Mouse (Mus musculus): ENCODE results near the gene Aadat.
"Not testable (repeated sequence)": the region's sequence is repeated elsewhere in the genome, so short reads cannot be mapped to it uniquely, and the experiment has no call there.

Aadat gene

DNA sequence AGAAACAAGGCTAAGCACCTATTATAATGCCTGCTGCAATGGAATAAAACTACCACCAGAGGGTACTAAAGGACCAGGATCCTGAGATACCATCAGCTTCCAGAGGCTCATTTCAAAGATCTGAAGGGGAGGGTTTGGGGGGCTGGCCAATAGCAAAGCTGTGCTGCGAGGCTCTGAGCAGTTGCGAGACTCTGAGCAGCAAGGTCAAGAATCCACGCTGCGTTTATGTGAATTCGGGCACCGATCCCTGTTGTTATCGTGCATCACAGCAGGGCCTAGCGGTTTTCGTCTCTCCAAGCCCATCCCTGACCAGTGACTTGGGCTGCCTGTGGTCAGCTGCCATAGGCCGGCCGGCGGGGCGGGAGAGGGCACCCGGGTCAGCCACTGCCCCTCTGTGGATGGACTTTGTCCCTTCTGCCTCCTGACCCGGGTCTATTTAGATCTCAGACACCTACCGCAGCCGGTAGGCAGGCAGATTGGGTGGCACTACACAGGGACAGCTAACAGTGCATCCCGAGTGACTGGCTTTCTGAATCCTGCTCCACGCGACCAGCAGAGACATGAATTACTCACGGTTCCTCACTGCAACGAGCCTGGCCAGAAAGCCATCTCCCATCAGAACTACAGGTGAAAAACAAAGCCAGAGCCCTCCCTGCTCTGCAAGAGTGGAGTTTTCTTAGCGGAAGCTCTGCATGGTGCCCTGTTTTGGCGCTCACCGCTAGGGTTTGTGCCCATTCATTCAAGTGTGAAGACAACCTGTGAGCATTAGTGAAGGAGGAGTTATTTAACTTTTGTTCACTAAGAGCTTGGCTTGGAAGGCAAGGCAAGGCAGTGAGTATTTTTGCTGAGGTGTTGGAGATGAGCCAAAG lies at the start of gene Aadat:
Aadat (plus strand) TSS at position 280 of the 869 bp plus-strand sequence.
- DNase-seq (ENCODE audit: low spot score in 2 of 2), result peak in 1 of 2 experiments; percentile 14

DNA sequence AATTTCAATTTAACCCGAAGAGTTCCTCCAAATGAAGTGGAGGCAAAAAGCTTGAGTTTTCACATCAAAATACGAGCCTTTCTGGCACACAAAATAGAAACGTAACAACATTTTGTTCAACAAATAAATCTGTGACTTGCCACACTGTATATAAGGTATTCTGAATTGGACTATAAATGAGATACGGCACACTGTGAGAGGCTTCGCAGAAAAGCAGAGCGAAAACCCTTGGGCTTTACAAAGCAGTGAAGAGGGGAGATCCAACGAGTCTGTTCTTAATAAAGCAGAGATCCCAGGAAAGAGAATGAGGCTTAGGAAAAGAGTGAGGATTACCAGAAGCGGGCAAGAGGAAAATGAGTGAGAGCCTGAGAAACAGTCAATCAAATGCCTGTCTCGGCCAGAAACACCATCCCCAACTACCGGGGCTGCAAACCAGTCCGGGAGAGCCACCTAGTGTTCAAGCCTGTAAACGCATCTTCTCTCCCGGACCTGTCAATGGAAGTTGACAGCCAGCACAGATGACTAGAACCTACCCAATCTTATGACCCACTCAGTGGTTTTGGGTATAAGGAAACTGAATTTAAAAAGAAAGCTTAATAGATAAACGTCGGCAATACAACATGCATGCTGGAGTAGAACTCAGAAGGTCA lies 38.9 kb upstream of the Aadat start:
- DNase-seq (ENCODE audit: low spot score in 2 of 2), result peak in 1 of 2 experiments; percentile 29

DNA sequence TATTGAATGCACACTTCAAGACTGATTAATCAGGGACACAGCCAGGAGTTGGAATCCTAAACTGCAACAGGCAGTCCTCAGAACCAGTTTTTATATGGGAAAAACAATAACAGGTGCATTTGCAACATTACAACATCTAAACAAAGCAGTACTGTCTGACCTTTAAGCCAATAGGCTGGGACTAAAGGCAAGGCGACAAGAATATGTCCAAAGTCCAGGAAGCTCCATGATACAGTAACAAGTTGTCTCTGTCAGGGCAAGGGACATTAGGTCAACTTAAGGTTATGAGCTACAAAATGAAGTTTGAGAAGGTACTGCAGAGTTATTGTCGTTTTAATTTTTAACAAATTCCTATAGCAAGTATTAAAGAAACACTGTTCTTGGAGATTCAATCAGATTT lies 15.6 kb upstream of the Aadat start:
- no peak for DNase-seq (ENCODE audit: low spot score in 2 of 2)

DNA sequence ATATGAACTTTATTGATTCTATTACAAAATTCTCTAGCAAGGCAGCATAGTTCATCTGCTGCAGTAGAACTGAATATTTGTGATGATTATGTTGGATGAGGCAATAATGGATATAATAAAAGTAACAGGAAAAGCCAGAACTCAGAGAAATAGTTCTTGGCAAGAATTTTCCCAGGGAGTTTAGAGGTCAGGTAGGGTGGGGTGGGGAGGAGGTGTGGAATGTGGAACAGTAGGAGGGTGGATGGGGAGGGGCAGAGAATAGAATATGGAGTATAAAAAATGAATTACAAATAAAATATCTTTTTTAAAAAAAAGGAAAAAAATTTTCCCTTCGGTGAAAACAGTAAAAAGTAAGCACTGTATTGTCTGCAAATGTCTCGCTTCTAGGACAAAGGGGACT lies 13.9 kb upstream of the Aadat start:
- DNase-seq (ENCODE audit: low spot score in 2 of 2), result no peak

DNA sequence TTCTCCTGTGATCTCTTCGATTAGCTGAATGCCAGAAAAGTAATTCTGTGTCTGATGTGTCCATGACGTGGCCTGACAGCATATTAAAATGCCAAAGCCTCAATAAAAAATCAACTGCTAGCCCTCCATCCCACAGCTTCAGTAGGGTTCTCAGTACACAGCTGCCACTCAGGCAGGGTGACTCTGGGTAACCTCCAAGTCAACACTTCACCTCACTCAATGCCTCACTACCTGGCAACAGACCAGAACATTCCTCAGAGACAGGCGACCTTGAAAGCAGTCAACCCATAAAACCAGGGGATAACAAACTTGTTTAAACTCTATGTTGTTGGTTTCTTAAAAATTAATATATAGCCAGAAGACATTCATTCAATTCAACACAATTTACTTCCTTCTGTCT lies 13.3 kb upstream of the Aadat start:
- DNase-seq (ENCODE audit: low spot score in 2 of 2), result no peak

DNA sequence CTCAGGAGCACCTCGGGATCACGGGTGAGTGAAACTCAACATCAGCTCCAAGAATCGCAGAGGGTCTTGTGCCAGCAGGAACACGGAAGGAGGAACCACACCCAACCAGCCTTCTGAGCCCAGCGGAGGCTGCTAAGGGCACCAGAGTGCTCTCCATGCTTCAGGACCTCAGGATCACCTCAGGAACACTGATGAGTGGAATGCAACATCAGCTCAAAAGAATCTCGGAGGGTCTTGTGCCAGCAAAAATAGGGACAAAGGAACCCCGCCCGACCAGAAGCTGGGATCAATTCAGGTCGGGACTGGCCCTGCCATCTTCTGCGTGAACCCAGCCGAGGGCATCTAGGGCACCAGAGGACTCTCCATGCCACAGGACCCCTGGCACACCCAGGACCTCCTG lies 11.1 kb upstream of the Aadat start:
- DNase-seq (ENCODE audit: low spot score in 2 of 2), result no peak

DNA sequence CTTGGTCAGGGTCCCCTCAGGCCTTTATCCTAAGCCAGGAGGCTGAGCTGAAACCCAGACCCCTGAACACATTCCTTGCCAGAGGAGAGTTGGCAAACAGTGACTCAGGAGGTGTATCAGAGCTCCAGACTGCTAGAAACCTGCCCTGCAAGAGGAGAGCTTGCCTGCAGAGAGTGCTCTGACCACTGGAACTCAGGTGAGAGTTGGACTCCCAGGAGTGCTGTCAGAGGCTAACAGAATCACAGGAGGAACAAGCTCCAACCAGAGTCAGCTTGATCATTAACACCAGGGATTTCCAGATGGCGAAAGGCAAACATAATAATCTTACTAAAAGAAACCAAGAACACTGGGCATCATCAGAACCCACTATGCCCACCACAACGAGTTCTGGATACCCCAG lies 10.7 kb upstream of the Aadat start:
- DNase-seq (ENCODE audit: low spot score in 2 of 2), result not testable (repeated sequence)

DNA sequence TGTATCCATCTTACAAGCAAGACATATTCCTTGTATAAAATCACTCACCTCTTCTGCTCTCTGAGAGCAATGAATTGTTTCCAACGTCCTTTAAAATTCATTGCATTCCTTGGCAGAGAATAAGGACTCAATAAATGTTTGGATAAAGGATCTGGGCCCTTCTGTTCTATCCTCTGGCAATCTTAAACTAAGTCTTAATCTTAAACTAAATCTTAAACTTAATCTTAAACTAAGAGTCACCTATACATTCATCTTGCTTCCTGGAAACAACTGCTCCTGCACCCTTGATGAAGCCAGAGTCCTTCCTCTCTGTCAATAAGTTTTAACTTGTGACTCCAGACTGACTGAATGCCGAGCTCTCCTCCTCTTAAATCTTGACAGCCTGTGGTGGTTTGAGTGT lies 2.6 kb upstream of the Aadat start, which contains the start of gene Gm10283:
Gm10283 (minus strand) TSS at position 101 of the 400 bp plus-strand sequence.
- no peak for DNase-seq (ENCODE audit: low spot score in 2 of 2)

DNA sequence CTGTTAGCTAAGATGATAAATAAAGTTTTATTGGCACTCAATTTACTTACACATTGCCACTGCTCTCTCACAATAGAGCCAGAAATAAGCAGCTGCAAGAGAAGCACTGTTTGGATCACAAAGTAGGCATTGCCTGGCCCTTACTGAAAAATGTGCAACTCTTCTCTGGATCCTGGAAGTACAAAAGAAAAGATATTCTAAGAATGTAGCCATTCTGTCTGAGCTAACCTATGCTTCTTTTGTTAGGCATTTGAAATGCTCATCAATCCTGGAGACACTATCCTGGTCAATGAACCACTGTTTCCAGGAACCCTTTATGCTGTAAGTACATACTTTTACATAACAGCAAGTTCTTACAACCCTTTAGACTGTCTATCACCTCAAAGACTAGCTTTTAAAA lies 12.6 kb downstream of the Aadat start:
- DNase-seq (ENCODE audit: low spot score in 2 of 2), result no peak

DNA sequence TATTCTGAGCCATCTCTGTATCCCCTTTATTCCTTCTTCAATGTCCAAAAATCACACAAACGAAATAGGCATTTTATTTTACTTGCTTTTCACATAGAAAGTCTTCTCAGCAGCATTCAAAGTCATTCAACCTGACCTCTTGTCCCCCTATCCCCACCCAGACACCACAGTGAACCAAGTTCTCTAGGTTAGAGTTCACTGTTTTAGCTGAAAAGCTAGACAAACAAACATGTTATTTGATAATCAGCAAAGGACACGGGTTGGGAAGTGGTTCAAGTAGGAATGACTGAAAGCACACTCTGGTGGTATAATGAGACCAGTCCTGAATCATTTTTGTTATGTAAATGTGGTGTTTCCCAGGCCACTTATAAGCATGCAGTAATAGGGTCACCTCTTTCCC lies 29.2 kb downstream of the Aadat start:
- no peak for DNase-seq (ENCODE audit: low spot score in 2 of 2)

DNA sequence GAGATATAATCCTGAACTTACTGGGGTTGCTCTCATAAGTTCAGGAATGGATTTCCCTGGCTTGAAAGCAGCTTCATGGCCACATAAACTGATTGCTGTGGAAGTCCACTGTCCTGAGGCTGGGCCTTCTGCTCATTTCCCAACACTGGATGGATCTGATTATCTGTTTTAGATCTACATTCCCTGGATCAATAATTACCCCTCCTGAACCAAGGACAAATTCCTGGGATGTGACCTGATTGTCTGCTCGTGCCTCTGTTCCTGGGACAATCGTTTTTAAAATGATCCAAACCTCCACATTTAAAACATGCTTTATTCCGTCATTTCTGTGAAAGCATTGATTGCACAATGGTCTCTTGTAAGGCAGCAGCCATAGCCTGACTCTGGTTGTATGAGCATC lies 61.1 kb downstream of the Aadat start:
- no peak for DNase-seq (ENCODE audit: low spot score in 2 of 2)

DNA sequence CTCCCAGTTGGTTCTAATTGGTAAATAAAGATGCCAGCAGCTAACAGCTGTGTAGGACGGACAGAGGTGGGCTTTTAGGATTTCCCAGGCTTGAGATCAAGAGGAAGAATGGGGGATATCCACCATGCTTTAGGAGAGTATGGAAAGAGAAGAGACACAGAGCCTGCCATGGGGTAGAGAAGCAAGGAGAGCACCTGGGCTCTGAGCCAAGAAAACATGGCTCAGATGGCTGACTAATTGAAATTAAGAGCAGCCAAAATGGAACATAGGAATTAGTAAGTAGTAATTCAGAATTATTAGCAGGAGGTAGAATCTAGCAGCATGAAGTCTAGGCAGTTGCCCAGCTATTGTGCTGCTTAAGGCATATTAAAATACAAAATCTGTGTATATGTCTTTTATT lies 71.5 kb downstream of the Aadat start:
- DNase-seq (ENCODE audit: low spot score in 2 of 2), result no peak

DNA sequence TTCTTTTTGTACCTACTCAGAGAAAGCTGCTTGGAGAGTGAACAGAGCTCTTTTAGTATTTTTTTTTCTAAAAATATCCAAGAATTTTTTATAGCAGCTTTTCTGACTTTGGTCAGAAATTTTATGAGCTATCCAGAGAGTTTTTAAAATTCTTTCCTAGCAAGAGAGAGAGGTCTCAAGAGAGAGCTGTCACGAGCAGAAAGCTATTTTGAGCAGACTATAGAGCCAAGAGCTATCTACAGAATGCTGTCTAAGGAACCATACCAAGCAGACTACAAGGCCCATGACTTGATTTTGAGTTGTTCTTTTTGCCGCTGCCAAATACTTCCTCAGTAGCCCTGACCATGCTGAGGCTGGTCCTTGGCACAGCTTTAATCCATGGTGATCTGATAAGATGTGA lies 77.6 kb downstream of the Aadat start:
- no peak for DNase-seq (ENCODE audit: low spot score in 2 of 2)

DNA sequence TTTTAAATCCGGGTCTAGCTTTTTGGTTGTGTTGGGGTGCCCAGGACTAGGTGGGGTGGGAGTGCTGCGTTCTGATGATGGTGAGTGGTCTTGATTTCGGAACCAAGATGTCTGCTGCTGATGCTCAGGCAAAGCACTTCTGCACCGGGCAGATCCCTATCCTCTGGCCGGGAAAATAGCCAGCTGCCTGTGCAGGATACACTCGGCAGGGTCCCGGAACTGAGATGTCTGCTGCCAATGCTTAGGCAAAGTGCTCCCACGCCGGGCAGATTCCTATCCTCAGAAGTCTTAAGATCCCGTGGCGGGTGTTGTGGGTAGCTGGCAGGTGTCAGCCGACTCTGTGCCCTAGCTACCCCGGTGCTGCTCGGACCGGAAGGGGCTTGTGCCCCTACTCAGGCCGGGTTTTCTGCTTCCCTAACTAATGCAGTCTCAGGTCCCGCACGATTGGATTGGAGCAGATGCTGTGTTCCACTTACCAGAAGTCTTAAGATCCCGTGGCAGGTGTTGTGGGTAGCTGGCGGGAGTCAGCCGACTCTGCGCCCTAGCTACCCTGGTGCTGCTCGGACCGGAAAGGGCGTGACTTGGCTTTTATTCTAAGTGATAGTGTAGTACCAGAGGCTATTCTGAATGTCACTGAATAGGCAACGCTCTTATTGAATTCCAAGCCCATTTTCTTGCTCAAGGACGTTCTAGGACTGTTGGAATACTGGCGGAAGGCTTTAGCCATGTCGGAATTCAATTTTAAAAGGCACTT lies 85.8 kb downstream of the Aadat start:
- not testable (repeated sequence) for DNase-seq (ENCODE audit: low spot score in 2 of 2)

DNA sequence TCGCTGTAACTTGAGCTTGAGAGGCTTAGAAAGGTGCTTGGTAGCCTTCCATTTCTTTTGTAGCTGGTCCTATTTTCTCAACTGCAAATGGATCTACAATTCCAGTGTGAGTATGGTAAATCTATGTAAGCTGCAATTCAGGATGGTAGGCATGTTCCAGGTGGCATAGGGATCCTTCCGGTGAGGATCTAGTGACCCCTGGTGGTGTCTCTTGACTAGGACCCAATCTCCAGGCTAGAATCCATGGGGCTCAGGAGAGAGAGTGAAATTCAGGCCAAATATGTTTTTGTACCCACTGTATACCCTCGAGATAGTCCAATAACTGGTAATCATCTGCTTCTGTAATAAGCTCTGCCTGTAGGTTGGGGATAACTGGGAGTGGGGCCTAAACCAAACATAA lies 89.0 kb downstream of the Aadat start:
- no peak for DNase-seq (ENCODE audit: low spot score in 2 of 2)
